Mouse (Mus musculus) CH12.LX (cell line): Measurements from ENCODE around the gene Ntm. TPM values are rescaled to one million over a fixed set of nuclear protein-coding genes. Genes with fewer than 3 reads are reported as not detected.

Experiments
- DNase-seq: peaks from one replicate; pipeline ENCODE4 v3.0.0-alpha.2; 2013; ENCODE audit errors: extremely low read depth
- H3K27ac ChIP-seq: 2 replicates; pipeline ENCODE4 v1.5.1; 2012; ENCODE audit warnings: low read depth, mild to moderate bottlenecking, control low read depth, moderate library complexity; ENCODE audit not compliant: insufficient read depth
- H3K27me3 ChIP-seq: replicated peaks from 2 replicates; pipeline ENCODE3; 2012; ENCODE audit warnings: inconsistent platforms
- H3K36me3 ChIP-seq, 2 experiments: replicated peaks in 1 of 2; 2 replicates each; pipeline versions ENCODE3 to v1.6.1; 2012; ENCODE audit warnings: inconsistent platforms in 1 of 2, low read length in 1 of 2, mild to moderate bottlenecking in 1 of 2, mixed read lengths in 1 of 2, moderate library complexity in 1 of 2; ENCODE audit not compliant: control insufficient read depth in 1 of 2, insufficient read depth in 1 of 2
- H3K4me1 ChIP-seq, 2 experiments: 2 replicates each; pipeline ENCODE4 v1.6.1; 2012; ENCODE audit warnings: inconsistent platforms in 1 of 2, moderate library complexity in 1 of 2; ENCODE audit not compliant: insufficient read depth in 2 of 2, control insufficient read depth in 1 of 2
- H3K4me2 ChIP-seq: 2 replicates; pipeline ENCODE4 v1.6.1; 2012; ENCODE audit warnings: low read depth, mild to moderate bottlenecking, control low read depth; ENCODE audit not compliant: poor library complexity, insufficient read depth, severe bottlenecking
- H3K4me3 ChIP-seq, 3 experiments: fragments of 150-350 bp in 1 of 3; sonication (generic) in 1 of 3; replicated peaks in 1 of 3; 2 replicates each; pipeline versions ENCODE3 to v1.5.1; 2011 to 2012; ENCODE audit warnings: low read depth in 2 of 3, low read length in 2 of 3, mild to moderate bottlenecking in 2 of 3, moderate library complexity in 2 of 3, control low read depth in 1 of 3, improper control_type of control experiment in 1 of 3, inconsistent platforms in 1 of 3, mixed read lengths in 1 of 3; ENCODE audit not compliant: poor library complexity in 1 of 3
- H3K79me2 ChIP-seq: replicated peaks from 2 replicates; pipeline ENCODE4 v1.6.1; 2012; ENCODE audit warnings: mild to moderate bottlenecking, moderate library complexity; ENCODE audit not compliant: control insufficient read depth, poor library complexity, insufficient read depth, severe bottlenecking; ENCODE audit errors: extremely low read depth
- H3K9ac ChIP-seq: 2 replicates; pipeline ENCODE4 v1.6.1; 2012; ENCODE audit warnings: low read depth, mild to moderate bottlenecking, control low read depth, moderate library complexity; ENCODE audit not compliant: insufficient read depth
- H3K9me3 ChIP-seq: replicated peaks from 2 replicates; pipeline ENCODE3; 2012; ENCODE audit warnings: low read length, inconsistent platforms, mixed read lengths
- CHD2 ChIP-seq: IDR thresholded peaks from 2 replicates; pipeline ENCODE4 v1.6.1; 2011; ENCODE audit warnings: low read length, improper control_type of control experiment
- E2F4 ChIP-seq: IDR thresholded peaks from 2 replicates; pipeline ENCODE4 v1.6.1; 2011; ENCODE audit warnings: low read depth, low read length, improper control_type of control experiment; ENCODE audit not compliant: insufficient replicate concordance
- GABPA ChIP-seq: IDR thresholded peaks from 2 replicates; pipeline ENCODE4 v1.6.1; 2012; ENCODE audit warnings: low read depth, low read length, improper control_type of control experiment, inconsistent platforms; ENCODE audit not compliant: insufficient replicate concordance
- HCFC1 ChIP-seq: IDR thresholded peaks from 2 replicates; pipeline ENCODE4 v1.6.1; 2012; ENCODE audit warnings: low read depth, mild to moderate bottlenecking, inconsistent platforms, low read length, improper control_type of control experiment
- KAT2A ChIP-seq: IDR thresholded peaks from 2 replicates; pipeline ENCODE4 v1.6.1; 2012; ENCODE audit warnings: low read length, improper control_type of control experiment, inconsistent platforms; ENCODE audit not compliant: insufficient replicate concordance
- MEF2A ChIP-seq: IDR thresholded peaks from 2 replicates; pipeline ENCODE4 v1.6.1; 2014; ENCODE audit warnings: low read depth, mild to moderate bottlenecking, inconsistent platforms, low read length, improper control_type of control experiment, borderline replicate concordance
- MYC ChIP-seq: IDR thresholded peaks from 2 replicates; pipeline ENCODE4 v1.6.1; 2011; ENCODE audit warnings: low read depth, mild to moderate bottlenecking, improper control_type of control experiment, low read length
- NRF1 ChIP-seq: IDR thresholded peaks from 2 replicates; pipeline ENCODE4 v1.6.1; 2014; ENCODE audit warnings: low read depth, mild to moderate bottlenecking, inconsistent platforms, low read length, improper control_type of control experiment, moderate library complexity
- POLR2AphosphoS2 ChIP-seq: IDR thresholded peaks from 2 replicates; pipeline ENCODE4 v1.6.1; 2011; ENCODE audit warnings: low read depth, low read length, improper control_type of control experiment
- USF1 ChIP-seq: IDR thresholded peaks from 2 replicates; pipeline ENCODE4 v1.6.1; 2014; ENCODE audit warnings: low read depth, mild to moderate bottlenecking, inconsistent platforms, low read length, improper control_type of control experiment
- ZC3H11A ChIP-seq: IDR thresholded peaks from 2 replicates; pipeline ENCODE4 v1.6.1; 2012; ENCODE audit warnings: low read depth, mild to moderate bottlenecking, inconsistent platforms, low read length, improper control_type of control experiment
- ZKSCAN1 ChIP-seq: IDR thresholded peaks from 2 replicates; pipeline ENCODE4 v1.6.1; 2012; ENCODE audit warnings: low read depth, inconsistent platforms, low read length, improper control_type of control experiment, borderline replicate concordance
- dilution Hi-C: fragments of 300-500 bp; cut with MboI; formaldehyde crosslinking; loops from 2 replicates; pipeline ENCODE4 v1.14.3; 2020; ENCODE audit warnings: low sequenced_read_pairs; ENCODE audit not compliant: extremely low pct_unique_long_range_greater_than_20kb, extremely low pct_ligation_motif_present
- in situ Hi-C: fragments of 300-500 bp; cut with MboI; formaldehyde crosslinking; loops from 3 replicates; pipeline ENCODE4 v1.14.3; 2019; ENCODE audit warnings: low sequenced_read_pairs, low pct_ligation_motif_present, low pct_unique_long_range_greater_than_20kb, mixed read lengths
- polyA plus RNA-seq: library from polyadenylated mRNA; unstranded; fragments of >175 nt; gene quantifications from 2 replicates; pipeline ENCODE4 v1.2.1, GENCODE M21; 2012; ENCODE audit warnings: low read depth; ENCODE audit not compliant: insufficient read length
- total RNA-seq, 2 experiments: library from RNA; depleted of rRNA; stranded (reverse); fragments of 300-350 nt in 1 of 2; fragments of >200 nt in 1 of 2; gene quantifications; 2 replicates each; pipeline ENCODE4 v1.2.3; 2012 to 2014

Gene Ntm
- total and polyA plus RNA-seq, 3 experiments = not detected

DNA sequence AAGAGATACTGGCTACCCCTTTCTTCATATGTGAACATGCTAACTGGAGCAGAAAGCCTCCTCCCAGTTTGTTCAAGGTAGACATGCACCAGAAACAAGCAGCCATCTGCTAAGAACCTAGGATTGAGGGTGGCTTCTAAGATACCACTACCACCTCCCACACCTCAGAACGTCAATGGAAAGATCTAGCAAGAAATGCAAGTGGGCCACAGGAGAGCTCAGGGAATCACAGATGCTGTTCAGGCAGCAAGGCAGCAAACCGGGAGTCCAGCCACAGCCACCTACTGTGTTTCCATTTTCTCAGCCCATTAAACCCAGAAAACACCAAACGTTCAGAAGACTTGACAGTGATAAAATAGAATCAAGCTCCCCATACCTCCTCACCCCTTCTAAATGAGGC lies 85.4 kb downstream of the Ntm start:
- H3K9me3 ChIP-seq = peaks cover 93% of the 10 kb centered on the region
- H3K4me2 ChIP-seq = no peak overlapping the region
- H3K4me1 ChIP-seq = no peaks in the 10 kb centered on the region
- no peak overlapping the region for H3K9ac ChIP-seq
- H3K27ac ChIP-seq = no peak overlapping the region
- in situ Hi-C loops (no loop called here), dilution Hi-C loops (no loop called here)
- TF ChIP-seq KAT2A (no peak), USF1 (no peak), E2F4 (no peak), MYC (no peak), NRF1 (no peak), GABPA (no peak), ZKSCAN1 (no peak), HCFC1 (no peak)
- H3K4me3 ChIP-seq = no peak overlapping the region
- H3K27me3 ChIP-seq = no peaks in the 10 kb centered on the region
- DNase-seq = no peak
- H3K36me3 ChIP-seq = no peaks in the 10 kb centered on the region
- no peaks in the 10 kb centered on the region for H3K79me2 ChIP-seq

- Histone ChIP-seq H3K27ac (no peak overlapping the region), H3K4me2 (no peak overlapping the region), H3K9me3 (peaks cover 72% of the 10 kb centered on the region), H3K27me3 (no peaks in the 10 kb centered on the region), H3K79me2 (no peaks in the 10 kb centered on the region), H3K4me1 (no peaks in the 10 kb centered on the region), H3K36me3 (no peaks in the 10 kb centered on the region), H3K9ac (no peak overlapping the region), H3K4me3 (no peak overlapping the region)
- DNase-seq = no peak
- dilution Hi-C loops (no loop called here), in situ Hi-C loops (no loop called here)
- no peak for TF ChIP-seq POLR2AphosphoS2
- TF ChIP-seq MEF2A = no peak
- no peak for TF ChIP-seq ZC3H11A
- TF ChIP-seq, all 38 proteins: peak for 0
Observed at GRCm38 (mm10) chr9:29867746-29868145, 95.2 kb downstream of the Ntm start.

- H3K9me3 ChIP-seq = peaks cover 70% of the 10 kb centered on the region
- no peak overlapping the region for H3K4me3 ChIP-seq
- dilution Hi-C loops = no loop called here
- no peak overlapping the region for H3K4me2 ChIP-seq
- no peaks in the 10 kb centered on the region for H3K4me1 ChIP-seq
- no peak overlapping the region for H3K27ac ChIP-seq
- TF ChIP-seq MYC = no peak
- TF ChIP-seq CHD2 = no peak
- TF ChIP-seq KAT2A = no peak
- TF ChIP-seq E2F4 = no peak
- TF ChIP-seq, all 38 proteins: peak for 0
- Histone ChIP-seq H3K27me3 (no peaks in the 10 kb centered on the region), H3K36me3 (no peaks in the 10 kb centered on the region), H3K79me2 (no peaks in the 10 kb centered on the region), H3K9ac (no peak overlapping the region)
- in situ Hi-C loops = no loop called here
- DNase-seq = no peak
Observed at GRCm38 (mm10) chr9:29866824-29867223, 96.1 kb downstream of the Ntm start.
